Mouse (Mus musculus) hindbrain, embryonic 15.5 days (tissue): ENCODE data around the gene Pde9a. TPM values are rescaled to one million over a fixed set of nuclear protein-coding genes. Genes with fewer than 3 reads are reported as not detected.

ENCODE experiments used
- ATAC-seq: fragments of 200-750 bp; cut with Nextera tagmentation; 2 replicates; pipeline ENCODE4 v1.8.0; 2017; ENCODE audit warnings: low read depth, moderate number of reproducible peaks, moderate TSS enrichment; ENCODE audit not compliant: low FRiP score
- H3K27ac ChIP-seq: fragments of 300-500 bp; sonication (generic); replicated peaks from 2 replicates; pipeline ENCODE4 v1.5.1; 2015; ENCODE audit warnings: mild to moderate bottlenecking, inconsistent platforms
- H3K27me3 ChIP-seq: fragments of 300-500 bp; sonication (generic); 2 replicates; pipeline ENCODE4 v1.6.1; 2015; ENCODE audit warnings: control low read depth, inconsistent platforms
- H3K36me3 ChIP-seq: fragments of 300-500 bp; sonication (generic); 2 replicates; pipeline ENCODE4 v1.6.1; 2015; ENCODE audit warnings: control low read depth, inconsistent platforms
- H3K4me1 ChIP-seq: fragments of 300-500 bp; sonication (generic); replicated peaks from 2 replicates; pipeline ENCODE4 v1.6.1; 2015; ENCODE audit warnings: control low read depth, inconsistent platforms
- H3K4me2 ChIP-seq: fragments of 300-500 bp; sonication (generic); 2 replicates; pipeline ENCODE4 v1.6.1; 2015; ENCODE audit warnings: moderate library complexity, mild to moderate bottlenecking, inconsistent platforms
- H3K4me3 ChIP-seq: fragments of 300-500 bp; sonication (generic); 2 replicates; pipeline ENCODE4 v1.5.1; 2015; ENCODE audit warnings: mild to moderate bottlenecking, inconsistent platforms
- H3K9ac ChIP-seq: fragments of 300-500 bp; sonication (generic); 2 replicates; pipeline ENCODE4 v1.6.1; 2015; ENCODE audit warnings: inconsistent platforms
- H3K9me3 ChIP-seq: fragments of 300-500 bp; sonication (generic); 2 replicates; pipeline ENCODE4 v1.6.1; 2016; ENCODE audit warnings: control low read depth, inconsistent platforms
- WGBS: fragments of 180-500 bp; shearing (Covaris S2); methylation state at CpG from one replicate; pipeline ENCODE4 v1.1.7; 2015; 5-methylcytosine and 5-hydroxymethylcytosine counted together
- polyA plus RNA-seq: library from polyadenylated mRNA; unstranded; fragments of >200 nt; fragmentation: Nextera tagmentation; extraction: Ambion mirVana; gene quantifications from 2 replicates; pipeline ENCODE4 v1.2.1, GENCODE M21; 2015

The Pde9a gene
- polyA plus RNA-seq, 1 experiment from 2014 or later = 34.2 TPM

- Histone ChIP-seq H3K4me3 (no peak overlapping the region), H3K36me3 (peaks cover 9% of the 10 kb centered on the region; the same call in 1 of the 2 replicates), H3K27me3 (no peaks in the 10 kb centered on the region), H3K9ac (no peak overlapping the region), H3K27ac (no peak overlapping the region), H3K9me3 (no peaks in the 10 kb centered on the region), H3K4me2 (no peak overlapping the region), H3K4me1 (peaks cover 25% of the 10 kb centered on the region)
- ATAC-seq = no peak
- WGBS = 85% methylated on average over 3 of the region's 3 CpGs
These were observed 67.5 kb downstream of the Pde9a start for GRCm38 (mm10) chr17:31453476-31453875.

- H3K9ac ChIP-seq = no peak overlapping the region
- peaks cover 12% of the 10 kb centered on the region for H3K36me3 ChIP-seq
- 92% methylated on average over 9 of the region's 9 CpGs for WGBS
- no peak overlapping the region for H3K4me3 ChIP-seq
- H3K9me3 ChIP-seq = no peaks in the 10 kb centered on the region
- ATAC-seq = no peak
- no peak overlapping the region for H3K27ac ChIP-seq
- H3K4me1 ChIP-seq = peaks cover 25% of the 10 kb centered on the region
- H3K27me3 ChIP-seq = no peaks in the 10 kb centered on the region
- no peak overlapping the region for H3K4me2 ChIP-seq
These were observed 68.0 kb downstream of the Pde9a start for GRCm38 (mm10) chr17:31454056-31454455.

DNA sequence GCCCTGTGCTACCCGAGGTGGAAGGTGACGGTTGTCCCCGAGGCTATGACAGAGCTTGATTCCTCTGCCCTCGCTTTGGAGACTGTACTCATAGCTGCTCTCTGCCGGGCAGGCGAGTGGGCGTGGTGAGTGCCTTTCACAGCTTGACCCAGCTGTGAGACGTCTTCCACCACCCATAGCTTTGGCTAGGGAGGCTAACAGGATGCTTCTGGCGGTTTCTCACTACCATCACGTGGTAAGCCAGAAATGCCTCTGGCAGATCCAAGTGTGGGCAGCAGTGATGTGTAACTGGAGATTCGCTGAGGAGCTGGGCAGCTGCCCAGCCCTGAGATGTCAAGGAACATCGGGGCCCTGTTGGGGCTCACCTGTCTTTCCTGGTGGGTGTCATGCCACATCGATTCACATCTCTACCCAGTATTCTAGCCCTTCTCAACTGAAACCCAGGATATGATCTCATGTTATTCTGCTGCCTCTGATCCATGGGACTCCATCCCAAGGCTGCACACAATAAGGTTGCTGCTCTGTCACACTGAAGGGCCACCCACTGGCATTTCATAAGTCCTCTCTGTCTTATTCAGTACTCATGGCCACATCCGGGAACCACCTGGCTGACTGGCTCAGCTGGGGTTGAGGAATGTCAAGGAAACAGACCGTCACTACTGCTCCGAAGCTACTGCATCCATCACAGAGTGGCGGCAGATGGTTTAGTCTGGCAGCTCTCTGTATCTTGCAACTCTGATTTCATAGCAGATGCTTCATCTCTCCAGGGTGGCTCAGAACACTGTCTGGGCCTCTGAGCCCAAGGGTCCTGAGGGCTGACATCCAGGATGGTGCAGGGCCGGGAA is 70.9 kb downstream of the Pde9a start:
- 67% methylated on average over 18 of the region's 18 CpGs for WGBS
- no peak overlapping the region for H3K4me2 ChIP-seq
- H3K9me3 ChIP-seq = no peaks in the 10 kb centered on the region
- ATAC-seq = peak; percentile 25; the same call in 1 of the 2 replicates
- H3K27me3 ChIP-seq = no peaks in the 10 kb centered on the region
- peaks cover 20% of the 10 kb centered on the region for H3K36me3 ChIP-seq
- H3K9ac ChIP-seq = no peak overlapping the region
- peaks cover 11% of the 10 kb centered on the region for H3K4me1 ChIP-seq
- H3K4me3 ChIP-seq = no peak overlapping the region
- H3K27ac ChIP-seq = peak overlapping the region; percentile 61

DNA sequence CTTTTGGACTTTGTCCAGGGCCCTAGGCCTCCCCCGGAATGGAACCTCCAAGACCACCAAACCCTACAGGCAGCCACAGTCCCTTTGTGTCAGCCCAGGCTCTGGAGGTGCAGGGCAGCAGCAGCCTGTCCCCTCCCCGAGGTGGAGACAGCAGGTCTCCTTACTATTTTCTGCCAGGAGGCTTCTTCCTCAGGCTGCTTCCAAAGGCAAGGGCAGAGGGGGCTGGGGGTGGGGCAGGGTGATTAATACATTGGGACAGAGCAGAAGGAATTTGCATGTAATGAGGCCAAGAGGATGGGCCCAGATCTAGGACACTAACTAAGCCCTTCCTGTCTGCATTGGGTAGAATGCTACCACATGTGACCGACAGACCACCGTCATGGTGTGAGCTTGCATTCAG is 74.4 kb downstream of the Pde9a start:
- 58% methylated on average over 4 of the region's 4 CpGs for WGBS
- Histone ChIP-seq H3K27ac (no peak overlapping the region), H3K4me3 (no peak overlapping the region), H3K27me3 (no peaks in the 10 kb centered on the region), H3K4me2 (no peak overlapping the region), H3K9ac (no peak overlapping the region), H3K4me1 (peaks cover 11% of the 10 kb centered on the region), H3K36me3 (peaks cover 29% of the 10 kb centered on the region), H3K9me3 (no peaks in the 10 kb centered on the region)
- no peak for ATAC-seq

DNA sequence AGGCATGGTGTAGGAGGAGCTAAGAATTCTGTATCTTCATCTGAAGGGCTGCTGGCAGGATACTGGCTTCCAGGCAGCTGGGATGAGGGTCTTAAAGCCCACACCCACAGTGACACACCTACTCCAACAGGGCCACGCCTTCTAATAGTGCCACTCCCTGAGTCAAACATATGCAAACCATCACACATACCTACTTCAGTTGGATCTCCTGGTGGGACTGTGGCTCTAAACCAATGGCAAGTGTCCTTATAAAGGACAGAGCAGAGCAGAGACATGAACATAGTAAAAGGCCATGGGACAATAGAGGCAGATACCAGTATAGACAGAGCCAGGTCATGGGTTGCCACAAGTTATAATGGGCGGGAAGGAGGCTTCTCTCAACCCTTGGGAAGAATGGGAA is 76.5 kb downstream of the Pde9a start:
- Histone ChIP-seq H3K36me3 (peaks cover 45% of the 10 kb centered on the region), H3K9me3 (no peaks in the 10 kb centered on the region), H3K4me2 (no peak overlapping the region), H3K27me3 (no peaks in the 10 kb centered on the region), H3K4me3 (no peak overlapping the region), H3K4me1 (peaks cover 3% of the 10 kb centered on the region; the same call in 1 of the 2 replicates), H3K9ac (no peak overlapping the region), H3K27ac (no peak overlapping the region)
- no peak for ATAC-seq
- WGBS = 94% methylated on average over 2 of the region's 2 CpGs

DNA sequence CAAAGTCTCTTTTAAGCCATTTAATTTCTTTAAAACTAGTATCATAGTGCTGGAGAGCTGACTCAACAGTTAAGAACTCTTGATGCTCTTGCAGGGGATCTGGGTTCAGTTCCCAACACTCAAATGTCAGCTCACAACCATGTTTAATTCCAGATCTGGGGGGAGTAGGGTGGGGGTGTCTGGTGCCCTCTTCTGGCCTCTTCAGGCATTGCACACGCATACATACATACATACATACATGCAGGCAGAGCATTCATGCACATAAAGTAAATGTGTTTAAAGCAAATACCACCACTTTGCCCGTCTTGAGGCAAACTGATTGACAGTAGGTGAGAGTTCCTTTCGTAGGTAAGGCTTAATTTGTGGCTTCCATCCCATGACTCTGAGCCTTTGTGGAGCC is 80.8 kb downstream of the Pde9a start:
- no peak overlapping the region for H3K4me2 ChIP-seq
- H3K36me3 ChIP-seq = peaks cover 49% of the 10 kb centered on the region
- peaks cover 7% of the 10 kb centered on the region; the same call in 1 of the 2 replicates for H3K4me1 ChIP-seq
- ATAC-seq = no peak
- WGBS = 89% methylated on average over 3 of the region's 3 CpGs
- H3K9me3 ChIP-seq = no peaks in the 10 kb centered on the region
- H3K27ac ChIP-seq = no peak overlapping the region
- no peak overlapping the region for H3K4me3 ChIP-seq
- H3K9ac ChIP-seq = no peak overlapping the region
- no peaks in the 10 kb centered on the region for H3K27me3 ChIP-seq

DNA sequence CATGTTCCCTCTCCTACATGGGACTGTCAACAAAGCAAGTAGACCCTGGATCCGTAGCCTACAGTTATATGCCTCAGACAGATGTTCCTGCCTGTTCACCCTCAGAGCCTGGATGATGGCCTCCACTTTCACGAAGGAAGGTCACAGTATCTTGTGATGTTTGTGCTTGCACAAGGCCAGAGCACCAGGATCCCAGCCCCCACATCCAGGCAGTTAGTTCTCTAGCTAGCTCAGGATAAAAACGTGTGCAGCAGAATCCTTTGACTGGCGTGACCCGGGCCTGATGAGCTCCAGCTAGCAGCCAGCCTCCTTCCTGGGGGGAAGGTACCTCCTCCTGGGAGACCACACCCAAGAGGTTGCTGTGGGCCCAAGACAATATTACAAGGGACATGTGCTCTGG is 82.5 kb downstream of the Pde9a start:
- 73% methylated on average over 5 of the region's 5 CpGs for whole genome bisulfite sequencing
- Histone ChIP-seq H3K36me3 (peaks cover 49% of the 10 kb centered on the region), H3K27ac (no peak overlapping the region), H3K4me3 (no peak overlapping the region), H3K9me3 (no peaks in the 10 kb centered on the region), H3K27me3 (no peaks in the 10 kb centered on the region), H3K9ac (no peak overlapping the region), H3K4me1 (peaks cover 7% of the 10 kb centered on the region; the same call in 1 of the 2 replicates), H3K4me2 (no peak overlapping the region)
- no peak for ATAC-seq

DNA sequence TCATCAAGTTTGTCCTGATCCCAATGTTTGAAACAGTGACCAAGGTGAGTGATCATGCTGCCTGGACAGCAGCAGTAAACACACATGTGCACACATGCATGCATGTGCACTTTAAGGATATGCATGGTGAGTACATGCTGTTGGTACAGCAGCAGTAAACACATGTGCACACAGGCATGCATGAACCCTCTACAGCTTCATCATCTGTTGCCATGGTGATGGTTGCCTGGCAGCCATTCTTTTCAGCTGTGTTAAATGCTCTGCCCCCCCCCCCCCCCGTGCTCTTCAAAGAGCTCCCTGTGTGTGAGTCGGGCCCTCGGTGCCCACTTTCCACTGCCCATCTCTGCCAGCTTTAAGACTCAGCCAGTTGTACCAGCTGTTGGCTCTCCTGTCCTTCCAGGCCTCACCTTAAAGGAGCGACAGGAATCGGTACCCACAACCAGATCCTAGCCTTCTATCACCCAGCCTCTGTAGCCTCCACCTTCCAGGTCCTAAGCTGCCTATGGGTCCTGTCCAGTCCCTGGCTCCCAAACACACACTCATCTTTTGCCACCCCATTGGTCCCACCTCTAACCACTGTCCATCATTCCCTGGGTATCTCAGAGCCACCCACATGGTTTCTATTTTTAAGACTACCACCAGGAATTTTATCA is 84.9 kb downstream of the Pde9a start:
- H3K4me2 ChIP-seq = no peak overlapping the region
- H3K27me3 ChIP-seq = no peaks in the 10 kb centered on the region
- peaks cover 7% of the 10 kb centered on the region; the same call in 1 of the 2 replicates for H3K4me1 ChIP-seq
- WGBS = 39% methylated on average over 5 of the region's 5 CpGs
- peaks cover 46% of the 10 kb centered on the region for H3K36me3 ChIP-seq
- peak; percentile 76; the same call in 1 of the 2 replicates for ATAC-seq
- H3K4me3 ChIP-seq = no peak overlapping the region
- no peak overlapping the region for H3K27ac ChIP-seq
- no peak overlapping the region for H3K9ac ChIP-seq
- no peaks in the 10 kb centered on the region for H3K9me3 ChIP-seq

- Histone ChIP-seq H3K4me2 (no peak overlapping the region), H3K4me3 (no peak overlapping the region), H3K36me3 (peaks cover 32% of the 10 kb centered on the region), H3K9me3 (no peaks in the 10 kb centered on the region), H3K27ac (no peak overlapping the region), H3K27me3 (no peaks in the 10 kb centered on the region), H3K9ac (no peak overlapping the region), H3K4me1 (peaks cover 7% of the 10 kb centered on the region; the same call in 1 of the 2 replicates)
- no peak for ATAC-seq
- WGBS = 81% methylated on average over 6 of the region's 6 CpGs
These were observed 88.4 kb downstream of the Pde9a start for GRCm38 (mm10) chr17:31474388-31474787.

- no peak overlapping the region for H3K27ac ChIP-seq
- H3K36me3 ChIP-seq = peaks cover 10% of the 10 kb centered on the region
- H3K4me3 ChIP-seq = no peak overlapping the region
- H3K27me3 ChIP-seq = no peaks in the 10 kb centered on the region
- H3K9ac ChIP-seq = no peak overlapping the region
- H3K4me2 ChIP-seq = no peak overlapping the region
- no peaks in the 10 kb centered on the region for H3K9me3 ChIP-seq
- 77% methylated on average over 7 of the region's 7 CpGs for WGBS
- ATAC-seq = no peak
- H3K4me1 ChIP-seq = no peaks in the 10 kb centered on the region
These were observed 92.6 kb downstream of the Pde9a start for GRCm38 (mm10) chr17:31478606-31479005.

DNA sequence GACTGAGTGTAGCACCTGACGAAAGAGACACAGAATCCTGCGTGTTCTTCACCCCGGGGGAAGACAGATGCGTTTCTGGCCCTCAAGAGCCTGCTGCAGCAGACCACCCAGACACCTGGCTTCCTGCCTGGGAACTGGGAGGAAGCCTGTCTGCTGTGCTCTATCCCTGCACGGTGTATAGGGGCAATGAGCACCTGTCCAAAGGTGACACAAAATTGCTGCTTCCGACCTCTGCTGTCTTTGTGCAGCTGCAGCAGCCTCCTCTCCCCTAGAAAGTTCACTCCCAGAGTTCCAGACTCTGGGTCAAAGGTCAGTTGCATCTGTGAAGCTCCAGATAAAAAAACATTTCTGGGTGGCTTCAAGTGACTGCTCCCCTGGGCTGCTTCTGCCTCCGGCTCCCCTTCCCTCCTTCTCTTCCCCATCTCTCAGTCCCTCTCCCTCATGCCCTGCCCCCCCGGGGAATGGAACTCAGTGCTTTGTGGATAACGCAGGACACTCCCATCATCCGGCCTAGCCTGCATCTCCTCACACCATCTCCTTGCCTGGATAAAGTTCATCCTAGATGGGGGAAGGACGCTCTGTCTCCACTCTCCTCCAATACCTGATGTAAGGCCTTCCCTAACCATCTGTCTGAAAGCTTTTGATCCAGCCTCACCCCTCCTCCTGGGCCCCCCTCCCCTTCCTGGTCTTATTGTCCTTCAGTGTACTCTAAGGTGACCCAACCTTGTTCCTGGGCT is 93.3 kb downstream of the Pde9a start:
- no peaks in the 10 kb centered on the region for H3K9me3 ChIP-seq
- no peak overlapping the region for H3K27ac ChIP-seq
- WGBS = 61% methylated on average over 11 of the region's 11 CpGs
- no peak overlapping the region for H3K4me2 ChIP-seq
- ATAC-seq = no peak
- H3K9ac ChIP-seq = no peak overlapping the region
- H3K27me3 ChIP-seq = no peaks in the 10 kb centered on the region
- H3K4me1 ChIP-seq = no peaks in the 10 kb centered on the region
- peaks cover 10% of the 10 kb centered on the region for H3K36me3 ChIP-seq
- no peak overlapping the region for H3K4me3 ChIP-seq
